Comparison of ENCODE assay signal across 8 mouse cellular contexts in the genomic region with DNA sequence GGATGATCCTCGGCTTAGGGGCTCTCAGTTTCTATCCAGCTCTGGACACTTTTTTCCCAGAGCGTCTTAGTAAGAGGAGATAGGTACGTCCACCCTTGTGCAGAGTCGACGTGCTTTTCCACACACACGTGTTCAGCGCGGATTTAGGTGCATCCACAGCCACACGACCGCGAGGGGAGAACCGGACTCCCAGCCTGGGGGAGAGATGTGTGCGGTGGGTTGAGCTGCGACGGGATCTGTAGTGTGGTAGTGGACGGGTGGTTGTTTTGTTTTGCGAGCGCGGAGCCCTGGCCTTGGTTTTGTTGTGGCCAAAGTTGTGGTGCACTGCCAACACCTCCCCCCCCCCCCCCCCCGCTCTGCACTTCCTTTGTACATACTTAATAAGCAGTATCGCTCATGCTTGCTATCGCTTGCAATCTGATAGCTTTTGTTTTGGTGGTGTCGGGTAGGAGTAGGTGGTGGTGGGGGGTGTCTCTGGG. TPM values are rescaled to one million over a fixed set of nuclear protein-coding genes. Genes with fewer than 3 reads are reported as not detected.
DNase-seq lines count a peak whose midpoint lies in the region; ATAC-seq and TF ChIP-seq lines count a peak whose summit lies in the region.

No protein-coding gene starts in this region.

- no peak for TF ChIP-seq CTCF in testis, adult 2 months (IDR thresholded peaks at IDR 0.05; ENCODE audit: control insufficient read depth, insufficient read depth, insufficient replicate concordance, low read depth, low read length)
- no peak for TF ChIP-seq CTCF in olfactory bulb, adult 2 months (IDR thresholded peaks at IDR 0.05; ENCODE audit: insufficient read depth, low read depth, low read length)

- H3K27ac ChIP-seq in testis, adult 2 months (ENCODE audit: control insufficient read depth, insufficient read depth, low read depth, low read length): peak overlapping the region; percentile 26; the same call in 1 of the 2 replicates
- peak overlapping the region; percentile 99 for H3K27ac ChIP-seq in embryonic facial prominence, embryonic 10.5 days (replicated peaks)
- H3K27ac ChIP-seq in hindbrain, embryonic 16.5 days (ENCODE audit: low read depth, low read length): no peak overlapping the region
- no peak overlapping the region for H3K27ac ChIP-seq in liver, embryonic 16.5 days (ENCODE audit: low read length)
- H3K27ac ChIP-seq in olfactory bulb, adult 2 months (ENCODE audit: insufficient read depth, low read depth, low read length): no peak overlapping the region

- ATAC-seq in hindbrain, embryonic 16.5 days: no peak
- no peak for ATAC-seq in liver, embryonic 16.5 days (ENCODE audit: low read depth)
- no peak for ATAC-seq in megakaryocyte-erythroid progenitor cell, adult 5-6 weeks (replicated peaks; ENCODE audit: low FRiP score, low TSS enrichment, poor library complexity, severe bottlenecking)

- H3K4me3 ChIP-seq in testis, adult 2 months (ENCODE audit: control insufficient read depth, low read depth, low read length): peak overlapping the region; percentile 84
- H3K4me3 ChIP-seq in embryonic facial prominence, embryonic 10.5 days: peak overlapping the region; percentile 90
- H3K4me3 ChIP-seq in hindbrain, embryonic 16.5 days (ENCODE audit: low read length): peak overlapping the region; percentile 92
- peak overlapping the region; percentile 88 for H3K4me3 ChIP-seq in liver, embryonic 16.5 days (ENCODE audit: low read depth, low read length)
- peak overlapping the region; percentile 100 for H3K4me3 ChIP-seq in olfactory bulb, adult 2 months (ENCODE audit: insufficient read depth, low read depth, low read length)

- H3K9me3 ChIP-seq in embryonic facial prominence, embryonic 10.5 days: no peaks in the 10 kb centered on the region
- no peaks in the 10 kb centered on the region for H3K9me3 ChIP-seq in hindbrain, embryonic 16.5 days (ENCODE audit: control insufficient read depth, low read length)
- no peaks in the 10 kb centered on the region for H3K9me3 ChIP-seq in liver, embryonic 16.5 days (replicated peaks; ENCODE audit: control insufficient read depth, low read length)

- H3K4me2 ChIP-seq in hindbrain, embryonic 16.5 days (ENCODE audit: low read length): peak overlapping the region; percentile 97
- H3K4me2 ChIP-seq in liver, embryonic 16.5 days (ENCODE audit: low read depth, low read length): peak overlapping the region; percentile 98

- no peak for DNase-seq in testis, postnatal 14 days (ENCODE audit: low spot score)
- DNase-seq in embryonic facial prominence, embryonic 10.5 days (ENCODE audit: low spot score): peak; percentile 54
- DNase-seq in urinary bladder, adult 18-20 months (ENCODE audit: low spot score in 2 of 2): no peak

- H3K27me3 ChIP-seq in testis, adult 2 months (ENCODE audit: control insufficient read depth, insufficient read depth, low read length): no peaks in the 10 kb centered on the region
- 0 out of 2 replicates have a peak, but pooled peaks cover 7% of the 10 kb centered on the region for H3K27me3 ChIP-seq in embryonic facial prominence, embryonic 10.5 days (replicated peaks; ENCODE audit: low read depth, poor library complexity, severe bottlenecking)
- H3K27me3 ChIP-seq in hindbrain, embryonic 16.5 days (replicated peaks; ENCODE audit: control insufficient read depth, insufficient read depth, low read length): no peaks in the 10 kb centered on the region
- H3K27me3 ChIP-seq in liver, embryonic 16.5 days (ENCODE audit: control insufficient read depth, insufficient read depth, low read depth, low read length): peaks cover 12% of the 10 kb centered on the region

- WGBS in embryonic facial prominence, embryonic 10.5 days: under 1% methylated on average over 23 of the region's 23 CpGs
- 0% methylated on average over 23 of the region's 23 CpGs for WGBS in hindbrain, embryonic 16.5 days
- under 1% methylated on average over 23 of the region's 23 CpGs for WGBS in liver, embryonic 16.5 days (ENCODE audit: insufficient replicate concordance)
- under 1% methylated on average over 23 of the region's 23 CpGs for WGBS in olfactory bulb, adult 2 months

- TF ChIP-seq POLR2A in testis, adult 2 months (IDR thresholded peaks at IDR 0.05; ENCODE audit: control insufficient read depth, low read depth, low read length): no peak
- no peak for TF ChIP-seq POLR2A in olfactory bulb, adult 2 months (IDR thresholded peaks at IDR 0.05; ENCODE audit: insufficient read depth, low read depth, low read length)

- peaks cover 15% of the 10 kb centered on the region for H3K4me1 ChIP-seq in testis, adult 2 months (ENCODE audit: control insufficient read depth, insufficient read depth, low read length)
- peaks cover 62% of the 10 kb centered on the region for H3K4me1 ChIP-seq in embryonic facial prominence, embryonic 10.5 days
- H3K4me1 ChIP-seq in hindbrain, embryonic 16.5 days (ENCODE audit: control insufficient read depth, insufficient read depth, low read depth, low read length): peaks cover 23% of the 10 kb centered on the region
- peaks cover 34% of the 10 kb centered on the region for H3K4me1 ChIP-seq in liver, embryonic 16.5 days (ENCODE audit: control insufficient read depth, low read depth, low read length)
- H3K4me1 ChIP-seq in olfactory bulb, adult 2 months (ENCODE audit: control insufficient read depth, insufficient read depth, low read length): peaks cover 22% of the 10 kb centered on the region

- peak overlapping the region; percentile 96 for H3K9ac ChIP-seq in hindbrain, embryonic 16.5 days (ENCODE audit: low read depth, low read length)
- peak overlapping the region; percentile 93 for H3K9ac ChIP-seq in liver, embryonic 16.5 days (ENCODE audit: low read depth, low read length)

- H3K36me3 ChIP-seq in testis, adult 2 months (ENCODE audit: control insufficient read depth, insufficient read depth, low read length): no peaks in the 10 kb centered on the region
- no peaks in the 10 kb centered on the region for H3K36me3 ChIP-seq in embryonic facial prominence, embryonic 10.5 days (replicated peaks)
- no peaks in the 10 kb centered on the region for H3K36me3 ChIP-seq in hindbrain, embryonic 16.5 days (ENCODE audit: control insufficient read depth, insufficient read depth, low read length)
- no peaks in the 10 kb centered on the region for H3K36me3 ChIP-seq in liver, embryonic 16.5 days (ENCODE audit: control insufficient read depth, insufficient read depth)

RNA-seq across cellular contexts. Expression of a gene that starts 1.2 kb away (rescaled TPM):
- polyA plus RNA-seq in testis, adult 2 months (2012; rRNA removed): 3.4 and 4.2 TPM in 2 replicates
- polyA plus RNA-seq in embryonic facial prominence, embryonic 10.5 days (2016; fragmentation: Nextera tagmentation; extraction: Ambion mirVana): 22.6 and 25.2 TPM in 2 replicates
- 16.4 and 19.3 TPM in 2 replicates for polyA plus RNA-seq in hindbrain, embryonic 16.5 days (2015; fragmentation: Nextera tagmentation; extraction: Ambion mirVana)
- polyA plus RNA-seq in liver, embryonic 16.5 days (2015; fragmentation: Nextera tagmentation; extraction: Ambion mirVana): 3.2 and 3.7 TPM in 2 replicates
- 26.5 TPM in 1 of 2 replicates, not detected in the other for polyA plus RNA-seq in olfactory bulb, adult 2 months (2012; ENCODE audit: insufficient read depth, insufficient read length, low replicate concordance, missing spikeins)
- 40.8 and 53.2 TPM in 2 replicates for total RNA-seq in megakaryocyte-erythroid progenitor cell, adult 5-6 weeks (2014; fragmentation: Nextera tagmentation)
- total RNA-seq in megakaryocyte-erythroid progenitor cell, adult 5-6 weeks (2017): 21.4 and 27.0 TPM in 2 replicates

Comparison
In these comparisons a context has a peak if more than half of its experiments do, and no peak if none do; other contexts are left out.
1. H3K27ac ChIP-seq: peak in testis, adult 2 months (single experiment) and embryonic facial prominence, embryonic 10.5 days (single experiment); none in hindbrain, embryonic 16.5 days (single experiment), liver, embryonic 16.5 days (single experiment) and olfactory bulb, adult 2 months (single experiment).
2. Peak in every context shown above with its lines, with median percentiles within 50 percentile points of each other: H3K4me3 ChIP-seq.